In the genomic region with DNA sequence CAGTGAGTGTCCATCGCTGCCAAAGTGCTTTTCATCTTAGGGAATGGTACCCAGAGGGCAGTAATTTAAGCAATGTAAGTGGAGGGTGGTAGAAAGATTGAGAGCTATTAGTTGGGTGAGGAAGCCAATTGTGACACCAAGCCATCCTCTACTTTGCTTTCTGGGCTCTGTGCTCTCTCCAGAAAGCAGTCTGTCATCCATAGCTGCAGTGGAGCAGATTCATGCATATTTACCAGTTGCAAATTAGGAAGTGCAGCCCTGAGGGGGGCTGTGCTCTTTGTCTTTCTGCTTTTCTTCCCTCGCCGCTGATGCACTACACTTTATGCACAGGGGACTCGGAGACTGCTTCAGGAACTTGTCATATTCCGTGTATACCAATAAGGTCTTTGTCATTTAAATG, we compare ENCODE assay signal across 10 mouse cellular contexts.
DNase-seq lines count a peak whose midpoint lies in the region; ATAC-seq and TF ChIP-seq lines count a peak whose summit lies in the region.
"Had no signal": no experiment of that assay in that cellular context is flagged by ENCODE, and none has a peak within 500 bp of the region (broad histone marks: within the 10 kb centered on the region; RNA-seq: fewer than 3 reads in every experiment).

No protein-coding gene starts in this region.

- no peak overlapping the region for H3K4me3 ChIP-seq in forebrain, embryonic 11.5 days (ENCODE audit: low read depth, low read length)
- no peak overlapping the region for H3K4me3 ChIP-seq in hindbrain, embryonic 14.5 days (replicated peaks; ENCODE audit: low read length)
- H3K4me3 ChIP-seq in midbrain, embryonic 14.5 days (replicated peaks; ENCODE audit: low read depth, low read length), result no peak overlapping the region

- no peaks in the 10 kb centered on the region for H3K9me3 ChIP-seq in forebrain, embryonic 11.5 days (ENCODE audit: control insufficient read depth, low read length)
- no peaks in the 10 kb centered on the region for H3K9me3 ChIP-seq in hindbrain, embryonic 14.5 days (ENCODE audit: control insufficient read depth, low read length)
- no peaks in the 10 kb centered on the region for H3K9me3 ChIP-seq in midbrain, embryonic 14.5 days (ENCODE audit: control insufficient read depth, low read length)

- no peaks in the 10 kb centered on the region for H3K36me3 ChIP-seq in forebrain, embryonic 11.5 days (ENCODE audit: control insufficient read depth, insufficient read depth, low read length)
- H3K36me3 ChIP-seq in hindbrain, embryonic 14.5 days (replicated peaks; ENCODE audit: control insufficient read depth, insufficient read depth), result no peaks in the 10 kb centered on the region
- no peaks in the 10 kb centered on the region for H3K36me3 ChIP-seq in midbrain, embryonic 14.5 days (ENCODE audit: control insufficient read depth, insufficient read depth, low read length)

- peak; percentile 94 for DNase-seq in brain, embryonic 14.5 days (ENCODE audit: low read depth)
- no peak for DNase-seq in forebrain, embryonic 11.5 days (ENCODE audit: low spot score)
- DNase-seq in hindbrain, embryonic 14.5 days (ENCODE audit: low spot score), result peak; percentile 55
- DNase-seq in midbrain, embryonic 14.5 days, result peak; percentile 83
- no peak for DNase-seq in adipocyte (ENCODE audit: low spot score)
- DNase-seq in left cerebral cortex, adult 9 months (ENCODE audit: low spot score in 2 of 2), result no peak
- no peak for DNase-seq in kidney, adult 9 months
- DNase-seq: cerebellum, adult 9-10 months; kidney, adult 18-20 months; lung, postnatal 36 days had no signal

- peak overlapping the region; percentile 8; the same call in 1 of the 2 replicates for H3K4me2 ChIP-seq in forebrain, embryonic 11.5 days (ENCODE audit: low read depth, low read length, severe bottlenecking)
- H3K4me2 ChIP-seq in hindbrain, embryonic 14.5 days (replicated peaks), result peak overlapping the region; percentile 4; the same call in 1 of the 2 replicates
- H3K4me2 ChIP-seq in midbrain, embryonic 14.5 days (ENCODE audit: low read length), result peak overlapping the region; percentile 29

- no peak for TF ChIP-seq POLR2A in brain, embryonic 14.5 days (IDR thresholded peaks at IDR 0.05; ENCODE audit: borderline replicate concordance, extremely low read depth, insufficient read depth, insufficient read length, poor library complexity, severe bottlenecking)

- H3K27ac ChIP-seq in forebrain, embryonic 11.5 days (ENCODE audit: low read depth, low read length), result 0 out of 2 replicates have a peak overlapping the region, but pooled peaks have one; percentile 26
- peak overlapping the region; percentile 54 for H3K27ac ChIP-seq in hindbrain, embryonic 14.5 days
- H3K27ac ChIP-seq in midbrain, embryonic 14.5 days (replicated peaks; ENCODE audit: low read depth, low read length), result peak overlapping the region; percentile 70

- peak; percentile 69 for ATAC-seq in forebrain, embryonic 11.5 days (replicated peaks; ENCODE audit: low FRiP score)
- peak; percentile 61; the same call in 1 of the 2 replicates for ATAC-seq in hindbrain, embryonic 14.5 days (ENCODE audit: low FRiP score)
- peak; percentile 79; the same call in 1 of the 2 replicates for ATAC-seq in midbrain, embryonic 14.5 days (ENCODE audit: low FRiP score, low TSS enrichment)

- no peak for TF ChIP-seq CTCF in brain, embryonic 14.5 days (IDR thresholded peaks at IDR 0.05; ENCODE audit: borderline replicate concordance, extremely low read depth, insufficient read depth, insufficient read length)

- H3K27me3 ChIP-seq in forebrain, embryonic 11.5 days (ENCODE audit: control insufficient read depth, insufficient read depth, low read length), result no peaks in the 10 kb centered on the region
- no peaks in the 10 kb centered on the region for H3K27me3 ChIP-seq in hindbrain, embryonic 14.5 days (ENCODE audit: control insufficient read depth, insufficient read depth, low read length)
- H3K27me3 ChIP-seq in midbrain, embryonic 14.5 days (ENCODE audit: control insufficient read depth, insufficient read depth, low read length), result no peaks in the 10 kb centered on the region

- H3K4me1 ChIP-seq in forebrain, embryonic 11.5 days (replicated peaks; ENCODE audit: control insufficient read depth, insufficient read depth, low read length), result peaks cover 16% of the 10 kb centered on the region
- peaks cover 27% of the 10 kb centered on the region for H3K4me1 ChIP-seq in hindbrain, embryonic 14.5 days (replicated peaks; ENCODE audit: control insufficient read depth, insufficient read depth, low read length)
- peaks cover 31% of the 10 kb centered on the region for H3K4me1 ChIP-seq in midbrain, embryonic 14.5 days (ENCODE audit: control insufficient read depth, insufficient read depth, low read length)

- no peak overlapping the region for H3K9ac ChIP-seq in forebrain, embryonic 11.5 days (ENCODE audit: low read length)
- H3K9ac ChIP-seq in hindbrain, embryonic 14.5 days, result no peak overlapping the region
- H3K9ac ChIP-seq in midbrain, embryonic 14.5 days (replicated peaks; ENCODE audit: low read length), result no peak overlapping the region

- 23% methylated on average over 5 of the region's 5 CpGs for WGBS in forebrain, embryonic 11.5 days
- WGBS in hindbrain, embryonic 14.5 days, result 9% methylated on average over 5 of the region's 5 CpGs
- WGBS in midbrain, embryonic 14.5 days, result 15% methylated on average over 5 of the region's 5 CpGs

Comparison
In these comparisons a context has a peak if more than half of its experiments do, and no peak if none do; other contexts are left out.
1. DNase-seq: peak in brain, embryonic 14.5 days (single experiment), hindbrain, embryonic 14.5 days (single experiment) and midbrain, embryonic 14.5 days (single experiment); none in forebrain, embryonic 11.5 days (single experiment), adipocyte (single experiment), left cerebral cortex, adult 9 months (0 of 2) and kidney, adult 9 months (single experiment).
2. Peak in every context shown above with its lines, with median percentiles within 50 percentile points of each other: ATAC-seq, H3K27ac ChIP-seq and H3K4me2 ChIP-seq.